Mouse (Mus musculus) gastrocnemius, adult 18-20 months (tissue): Measurements from ENCODE around the gene Aifm1. TPM values are rescaled to one million over a fixed set of nuclear protein-coding genes. Genes with fewer than 3 reads are reported as not detected.

Experiments used
- DNase-seq: peaks from one replicate; pipeline ENCODE4 v3.0.0; 2021; ENCODE audit warnings: low spot score
- total RNA-seq, 2 experiments: library from RNA; stranded (reverse); gene quantifications; 2 replicates each; pipeline ENCODE4 v1.2.3; 2021

Aifm1 gene
- total RNA-seq, 2 experiments from 2014 or later: 40.7 to 41.6 TPM

DNA sequence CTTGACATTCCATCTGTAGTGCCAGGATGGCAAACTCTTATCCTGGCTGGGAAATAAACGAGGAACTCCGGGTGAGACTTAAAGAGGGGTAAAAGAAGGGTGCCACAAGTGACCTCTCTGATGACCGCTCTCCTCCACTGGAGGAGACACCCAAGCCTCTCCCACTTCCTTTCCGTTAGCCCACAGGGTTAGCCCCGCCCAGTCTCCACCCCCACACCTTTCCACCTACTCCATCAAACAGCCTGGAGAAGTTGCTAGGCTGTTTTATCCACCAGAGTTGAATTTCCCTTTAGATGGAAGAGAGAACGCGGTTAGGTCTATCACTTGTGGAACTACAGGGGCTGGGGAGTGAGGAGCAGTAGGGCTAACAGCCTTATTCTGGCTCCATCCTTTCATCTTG is 88.1 kb downstream of the Aifm1 start:
- no peak for DNase-seq

Other genes with a start within 250 kb of the Aifm1 start
- 1 to 10 TPM; 5.8 to 7.5 TPM for gene Bcorl1, start 172.2 kb downstream of the Aifm1 start, total RNA-seq
- 1 to 10 TPM; 1.6 to 2.3 TPM for gene Elf4, start 50.4 kb downstream of the Aifm1 start, total RNA-seq
- gene Rab33a, start 5.7 kb upstream of the Aifm1 start, total RNA-seq: not detected
- 1 to 10 TPM; 4.6 TPM for gene Zfp280c, start 80.9 kb upstream of the Aifm1 start, total RNA-seq
- 1 to 10 TPM; 1.9 to 2.3 TPM for gene Slc25a14, start 109.8 kb upstream of the Aifm1 start, total RNA-seq
- not detected for gene Gpr119, start 160.9 kb upstream of the Aifm1 start, total RNA-seq
- 1 to 10 TPM; 1.7 to 2.0 TPM for gene Rbmx2, start 181.4 kb upstream of the Aifm1 start, total RNA-seq